Mouse (Mus musculus) lung, embryonic 14.5 days (tissue): ENCODE results near the gene Rnf167. TPM values are rescaled to one million over a fixed set of nuclear protein-coding genes. Genes with fewer than 3 reads are reported as not detected.

Experiments used
- ATAC-seq: fragments of 200-750 bp; cut with Nextera tagmentation; 2 replicates; pipeline ENCODE4 v1.8.0; 2017; ENCODE audit warnings: mild to moderate bottlenecking, moderate TSS enrichment, moderate library complexity; ENCODE audit not compliant: insufficient read depth
- DNase-seq: peaks from one replicate; pipeline ENCODE4 v3.0.0-alpha.2; 2015
- H3K27ac ChIP-seq: fragments of 300-500 bp; sonication (generic); 2 replicates; pipeline ENCODE4 v1.5.1; 2014; ENCODE audit warnings: low read depth, mild to moderate bottlenecking, moderate library complexity
- H3K27me3 ChIP-seq: fragments of 300-500 bp; sonication (generic); 2 replicates; pipeline ENCODE4 v1.6.1; 2014; ENCODE audit warnings: low read length, control low read depth; ENCODE audit not compliant: insufficient read depth
- H3K36me3 ChIP-seq: fragments of 300-500 bp; sonication (generic); 2 replicates; pipeline ENCODE4 v1.6.1; 2014; ENCODE audit warnings: control low read depth; ENCODE audit not compliant: insufficient read depth
- H3K4me1 ChIP-seq: fragments of 300-500 bp; sonication (generic); 2 replicates; pipeline ENCODE4 v1.6.1; 2014; ENCODE audit warnings: antibody characterized with exemption, control low read depth; ENCODE audit not compliant: insufficient read depth
- H3K4me2 ChIP-seq: fragments of 300-500 bp; sonication (generic); 2 replicates; pipeline ENCODE4 v1.6.1; 2014; ENCODE audit warnings: mild to moderate bottlenecking
- H3K4me3 ChIP-seq: fragments of 300-500 bp; sonication (generic); 2 replicates; pipeline ENCODE4 v1.5.1; 2014; ENCODE audit warnings: low read depth, low read length
- H3K9ac ChIP-seq: fragments of 300-500 bp; sonication (generic); 2 replicates; pipeline ENCODE4 v1.6.1; 2014
- H3K9me3 ChIP-seq: fragments of 300-500 bp; sonication (generic); 2 replicates; pipeline ENCODE4 v1.6.1; 2016; ENCODE audit warnings: low read depth, low read length, control low read depth
- CTCF ChIP-seq: IDR thresholded peaks from 2 replicates; pipeline ENCODE4 v1.5.1; 2016; ENCODE audit warnings: antibody characterized with exemption, low read depth
- WGBS: fragments of 180-500 bp; shearing (Covaris S2); extraction: QIAGEN DNeasy Blood & Tissue Kit; methylation state at CpG from one replicate; pipeline ENCODE4 v1.1.7; 2014; 5-methylcytosine and 5-hydroxymethylcytosine counted together
- polyA plus RNA-seq: library from polyadenylated mRNA; unstranded; fragments of >200 nt; fragmentation: Nextera tagmentation; extraction: Ambion mirVana; gene quantifications from 2 replicates; pipeline ENCODE4 v1.2.1, GENCODE M21; 2014

The Rnf167 gene
- polyA plus RNA-seq, 1 experiment from 2014 or later, result 98.8 TPM

GRCm38 (mm10) chr11:70674014-70674413 is 27.0 kb downstream of the Rnf167 start:
- 81% methylated on average over 6 of the region's 6 CpGs for WGBS
- ATAC-seq (no peak), DNase-seq (no peak)
- 0 out of 2 replicates have a peak, but pooled peaks cover 3% of the 10 kb centered on the region for H3K4me1 ChIP-seq
- H3K4me2 ChIP-seq, result no peak overlapping the region
- H3K27me3 ChIP-seq, result no peaks in the 10 kb centered on the region
- H3K36me3 ChIP-seq, result peaks cover 53% of the 10 kb centered on the region
- TF ChIP-seq CTCF, result no peak
- H3K27ac ChIP-seq, result no peak overlapping the region
- no peaks in the 10 kb centered on the region for H3K9me3 ChIP-seq
- no peak overlapping the region for H3K4me3 ChIP-seq
- no peak overlapping the region for H3K9ac ChIP-seq

- ATAC-seq (no peak), DNase-seq (no peak)
- 0 out of 2 replicates have a peak, but pooled peaks cover 3% of the 10 kb centered on the region for H3K4me1 ChIP-seq
- H3K27ac ChIP-seq, result no peak overlapping the region
- WGBS, result 65% methylated on average over 11 of the region's 11 CpGs
- H3K9ac ChIP-seq, result no peak overlapping the region
- peaks cover 58% of the 10 kb centered on the region for H3K36me3 ChIP-seq
- H3K4me3 ChIP-seq, result no peak overlapping the region
- no peak for TF ChIP-seq CTCF
- H3K9me3 ChIP-seq, result no peaks in the 10 kb centered on the region
- H3K4me2 ChIP-seq, result no peak overlapping the region
- no peaks in the 10 kb centered on the region for H3K27me3 ChIP-seq
Measured at GRCm38 (mm10) chr11:70674501-70674900, 27.5 kb downstream of the Rnf167 start.

GRCm38 (mm10) chr11:70678092-70678491 is 31.1 kb downstream of the Rnf167 start:
- H3K4me1 ChIP-seq, result no peaks in the 10 kb centered on the region
- DNase-seq (no peak), ATAC-seq (no peak)
- H3K9ac ChIP-seq, result no peak overlapping the region
- 61% methylated on average over 9 of the region's 9 CpGs for WGBS
- no peak overlapping the region for H3K4me3 ChIP-seq
- no peak for TF ChIP-seq CTCF
- no peaks in the 10 kb centered on the region for H3K9me3 ChIP-seq
- no peak overlapping the region for H3K4me2 ChIP-seq
- peaks cover 77% of the 10 kb centered on the region for H3K36me3 ChIP-seq
- H3K27me3 ChIP-seq, result no peaks in the 10 kb centered on the region
- H3K27ac ChIP-seq, result no peak overlapping the region

GRCm38 (mm10) chr11:70678576-70678975 is 31.5 kb downstream of the Rnf167 start:
- Histone ChIP-seq H3K4me2 (no peak overlapping the region), H3K4me1 (no peaks in the 10 kb centered on the region), H3K9me3 (no peaks in the 10 kb centered on the region), H3K9ac (no peak overlapping the region), H3K36me3 (peaks cover 80% of the 10 kb centered on the region), H3K27ac (no peak overlapping the region), H3K4me3 (no peak overlapping the region), H3K27me3 (no peaks in the 10 kb centered on the region)
- DNase-seq (no peak), ATAC-seq (no peak)
- WGBS, result 70% methylated on average over 2 of the region's 2 CpGs
- TF ChIP-seq CTCF, result no peak

- DNase-seq (no peak), ATAC-seq (no peak)
- Histone ChIP-seq H3K4me2 (no peak overlapping the region), H3K9me3 (no peaks in the 10 kb centered on the region), H3K27ac (no peak overlapping the region), H3K9ac (no peak overlapping the region), H3K27me3 (no peaks in the 10 kb centered on the region), H3K36me3 (peaks cover 81% of the 10 kb centered on the region), H3K4me1 (no peaks in the 10 kb centered on the region), H3K4me3 (no peak overlapping the region)
- 91% methylated on average over 8 of the region's 8 CpGs for WGBS
- TF ChIP-seq CTCF, result no peak
Measured at GRCm38 (mm10) chr11:70679361-70679760, 32.3 kb downstream of the Rnf167 start.

GRCm38 (mm10) chr11:70679894-70680293 is 32.9 kb downstream of the Rnf167 start:
- Histone ChIP-seq H3K27me3 (no peaks in the 10 kb centered on the region), H3K4me2 (no peak overlapping the region), H3K9me3 (no peaks in the 10 kb centered on the region), H3K36me3 (peaks cover 83% of the 10 kb centered on the region), H3K4me1 (no peaks in the 10 kb centered on the region), H3K9ac (no peak overlapping the region), H3K27ac (no peak overlapping the region), H3K4me3 (no peak overlapping the region)
- no peak for DNase-seq
- 89% methylated on average over 8 of the region's 8 CpGs for WGBS
- no peak for TF ChIP-seq CTCF
- no peak for ATAC-seq

GRCm38 (mm10) chr11:70681170-70681569 is 34.1 kb downstream of the Rnf167 start:
- 65% methylated on average over 12 of the region's 12 CpGs for WGBS
- H3K27ac ChIP-seq, result no peak overlapping the region
- no peak overlapping the region for H3K9ac ChIP-seq
- H3K9me3 ChIP-seq, result no peaks in the 10 kb centered on the region
- H3K27me3 ChIP-seq, result no peaks in the 10 kb centered on the region
- no peak for TF ChIP-seq CTCF
- H3K4me1 ChIP-seq, result no peaks in the 10 kb centered on the region
- H3K36me3 ChIP-seq, result peaks cover 83% of the 10 kb centered on the region
- H3K4me3 ChIP-seq, result no peak overlapping the region
- H3K4me2 ChIP-seq, result no peak overlapping the region
- ATAC-seq (no peak), DNase-seq (no peak)
